Mouse (Mus musculus) left cerebral cortex, adult 8-10 months (tissue): ENCODE results near the gene Tuft1. TPM values are rescaled to one million over a fixed set of nuclear protein-coding genes. Genes with fewer than 3 reads are reported as not detected.

Experiments used
- DNase-seq, 2 experiments: peaks; one replicate each; pipeline ENCODE4 v3.0.0; 2022; ENCODE audit warnings: low spot score in 2 of 2
- total RNA-seq, 4 experiments: library from RNA; stranded (reverse); gene quantifications; 2 replicates each; pipeline ENCODE4 v1.2.4; 2022

Tuft1 gene
- total RNA-seq, 4 experiments from 2014 or later: 2.1 to 3.7 (median 2.7) TPM

DNA sequence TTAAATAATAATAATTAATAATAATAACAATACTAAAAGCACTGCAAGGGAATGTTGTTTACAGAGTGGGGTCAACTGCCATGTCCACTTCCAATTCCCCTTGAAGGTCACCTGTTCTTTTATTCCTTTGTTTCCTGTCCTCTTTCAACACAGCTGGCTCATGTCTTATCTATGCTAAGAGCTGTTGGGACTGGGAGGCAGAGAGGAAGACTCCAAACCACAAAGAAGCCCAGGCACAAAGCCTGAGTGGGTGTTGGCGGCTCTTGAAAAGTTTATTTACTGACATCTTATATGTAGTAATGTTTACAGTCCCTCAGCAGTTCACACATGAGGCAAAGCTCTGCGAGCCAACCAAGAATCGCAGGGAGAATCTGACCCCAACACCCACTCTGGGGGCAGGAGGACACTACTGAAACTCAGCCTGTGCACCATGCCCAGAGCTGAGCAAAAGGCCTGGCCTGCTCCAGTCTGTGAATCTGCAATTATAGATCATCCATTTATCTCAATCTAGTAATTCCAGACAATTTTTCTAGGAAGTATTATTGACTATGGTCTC lies 61.4 kb downstream of the Tuft1 start:
- no peak for DNase-seq

- DNase-seq: no peak
These were observed 62.8 kb downstream of the Tuft1 start for GRCm38 (mm10) chr3:94595871-94596287.

DNA sequence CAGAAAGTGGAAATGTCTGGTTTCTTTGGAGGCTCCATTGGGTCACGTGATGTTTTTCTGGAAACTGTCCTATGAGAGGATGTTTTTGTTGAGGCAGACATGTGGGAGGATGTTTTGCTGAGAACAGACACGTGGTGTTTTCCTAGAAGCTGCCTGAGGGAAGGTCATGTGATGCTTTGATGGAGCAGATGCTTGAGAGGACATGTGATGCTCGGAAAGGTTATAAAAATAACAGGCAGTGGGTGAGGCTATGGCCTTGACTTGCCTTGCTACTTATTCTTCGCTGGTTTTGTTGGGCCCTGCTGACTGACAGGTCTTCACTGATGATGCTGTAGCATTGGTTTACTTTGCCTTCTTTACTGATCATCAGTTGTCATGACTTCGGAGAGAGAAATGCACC lies 67.6 kb downstream of the Tuft1 start:
- DNase-seq: no peak

DNA sequence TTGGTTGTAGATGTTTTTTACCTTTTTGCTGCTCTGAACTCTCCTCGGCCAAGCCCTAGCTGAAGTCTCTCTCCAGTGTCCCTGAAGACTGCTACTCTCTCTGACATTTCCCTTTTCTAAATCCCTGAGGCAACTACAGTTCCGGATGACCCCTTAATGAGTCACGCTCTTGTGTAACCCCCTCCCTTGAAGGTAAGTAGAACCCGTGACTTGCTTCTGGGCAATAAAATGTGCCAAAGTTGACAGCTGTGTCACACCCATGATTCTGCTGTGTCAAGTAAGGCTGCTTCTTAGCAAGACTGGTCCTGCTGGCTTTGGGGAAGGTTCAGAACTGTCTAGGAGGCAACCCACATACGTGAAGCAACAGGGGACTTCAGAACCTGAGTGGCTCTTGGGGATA lies 70.7 kb downstream of the Tuft1 start:
- no peak for DNase-seq

GRCm38 (mm10) chr3:94582944-94583343 lies 75.7 kb downstream of the Tuft1 start:
- no peak for DNase-seq

- peak; percentile 78 to 92 for DNase-seq
These were observed 76.2 kb downstream of the Tuft1 start, which contains the start of gene Snx27 for GRCm38 (mm10) chr3:94582456-94582891. Snx27 (minus strand) TSS chr3:94582716.

- DNase-seq: no peak
These were observed 76.7 kb downstream of the Tuft1 start for GRCm38 (mm10) chr3:94581793-94582455.

- DNase-seq: peak in 1 of 2 experiments; percentile 14
These were observed 77.4 kb downstream of the Tuft1 start for GRCm38 (mm10) chr3:94581138-94581780.

GRCm38 (mm10) chr3:94574506-94574905 lies 84.2 kb downstream of the Tuft1 start:
- DNase-seq: no peak

GRCm38 (mm10) chr3:94567242-94567641 lies 91.4 kb downstream of the Tuft1 start:
- no peak for DNase-seq

GRCm38 (mm10) chr3:94565557-94565956 lies 93.1 kb downstream of the Tuft1 start:
- no peak for DNase-seq

GRCm38 (mm10) chr3:94565127-94565526 lies 93.5 kb downstream of the Tuft1 start:
- DNase-seq: no peak

- no peak for DNase-seq
These were observed 94.2 kb downstream of the Tuft1 start for GRCm38 (mm10) chr3:94564356-94565010.

GRCm38 (mm10) chr3:94563163-94563562 lies 95.5 kb downstream of the Tuft1 start:
- no peak for DNase-seq

Other genes starting within 250 kb of the Tuft1 start
- gene Tdrkh, start 245.6 kb downstream of the Tuft1 start, total RNA-seq: 10 to 100 TPM; 38.3 to 42.1 (median 41.7) TPM
- gene Mrpl9, start 215.6 kb downstream of the Tuft1 start, total RNA-seq: 10 to 100 TPM; 32.7 to 40.7 (median 38.1) TPM
- gene Oaz3, start 215.0 kb downstream of the Tuft1 start, total RNA-seq: not detected
- 100 to 1,000 TPM; 136 to 175 (median 139) TPM for gene Celf3, start 180.6 kb downstream of the Tuft1 start, total RNA-seq
- 1 to 10 TPM; 5.2 to 6.9 (median 6.1) TPM for gene Riiad1, start 178.5 kb downstream of the Tuft1 start, total RNA-seq
- gene Snx27, start 76.2 kb downstream of the Tuft1 start, total RNA-seq: 100 to 1,000 TPM; 100 to 109 (median 105) TPM
- gene Gm10972, start 15.8 kb downstream of the Tuft1 start, total RNA-seq: not detected
- 1 to 10 TPM in 3 of 4 experiments, under 1 TPM in 1; 0.93 to 2.0 (median 1.4) TPM for gene Selenbp2, start 34.7 kb upstream of the Tuft1 start, total RNA-seq
- 1 to 10 TPM; 3.5 to 5.2 (median 4.3) TPM for gene Cgn, start 127.6 kb upstream of the Tuft1 start, total RNA-seq
- gene Pogz, start 178.7 kb upstream of the Tuft1 start, total RNA-seq: 10 to 100 TPM; 52.5 to 66.4 (median 60.5) TPM
- 100 to 1,000 TPM; 239 to 284 (median 263) TPM for gene Psmb4, start 228.1 kb upstream of the Tuft1 start, total RNA-seq